Mouse (Mus musculus) erythroblast, embryonic 14.5 days (primary cell): ENCODE data around the gene Usf3.

Experiments used
- GATA1 ChIP-seq: IDR thresholded peaks from 2 replicates; pipeline ENCODE4 v1.6.1; 2012; ENCODE audit warnings: low read length, inconsistent platforms, mixed read lengths
- TAL1 ChIP-seq: IDR thresholded peaks from 3 replicates; pipeline ENCODE4 v1.6.1; 2012; ENCODE audit warnings: low read length, inconsistent platforms, mixed read lengths

GRCm38 (mm10) chr16:44240406-44240805 is 67.4 kb downstream of the Usf3 start:
- TF ChIP-seq GATA1 (no peak), TAL1 (no peak)
